Comparison of ENCODE assay signal across 9 mouse cellular contexts in the genomic region with DNA sequence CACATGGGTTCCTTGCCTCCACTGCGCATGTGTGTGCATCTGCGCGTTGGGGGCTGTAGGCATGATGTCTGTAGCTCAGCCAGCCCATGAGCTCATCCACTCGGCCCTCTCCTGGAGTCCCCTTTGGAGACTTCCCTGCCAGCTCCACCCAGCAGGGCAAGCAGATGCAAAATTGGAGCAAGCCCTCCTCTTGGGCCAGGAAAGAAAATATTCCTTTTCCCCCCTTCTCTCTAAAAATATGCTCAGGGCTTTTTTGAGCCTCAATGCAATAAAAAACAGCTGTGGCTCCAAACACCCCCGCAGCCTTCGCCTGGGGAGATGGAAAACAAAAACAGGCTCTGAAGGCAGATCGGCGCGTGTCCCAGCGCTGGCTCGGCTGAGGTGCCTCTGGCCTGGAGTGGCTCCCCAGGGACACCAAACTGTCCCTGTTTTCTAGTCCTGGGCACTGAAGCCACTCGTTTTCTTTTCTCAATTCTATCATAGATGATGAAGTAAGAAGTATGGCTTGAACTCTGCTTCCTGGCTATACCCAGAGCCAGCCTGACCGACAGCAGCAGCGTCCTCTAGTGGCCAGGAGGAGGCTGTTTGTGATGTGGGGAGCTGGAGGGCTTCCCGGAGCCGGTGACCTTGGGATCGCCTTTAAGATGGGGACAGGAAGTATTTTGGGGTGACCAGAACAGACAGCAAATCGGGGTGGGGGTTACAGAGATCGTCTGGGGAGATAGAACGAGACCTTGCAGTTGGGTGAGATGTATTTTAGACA.
DNase-seq lines count a peak whose midpoint lies in the region; ATAC-seq lines count a peak whose summit lies in the region.
"Had no signal": no experiment of that assay in that cellular context is flagged by ENCODE, and none has a peak within 500 bp of the region (broad histone marks: within the 10 kb centered on the region; RNA-seq: fewer than 3 reads in every experiment).

No protein-coding gene starts in this region.

- WGBS in limb, embryonic 13.5 days: 53% methylated on average over 20 of the region's 20 CpGs

- H3K27me3 ChIP-seq in limb, embryonic 13.5 days: no peaks in the 10 kb centered on the region

- H3K4me1 ChIP-seq in limb, embryonic 13.5 days: peaks cover 39% of the 10 kb centered on the region

- ATAC-seq in limb, embryonic 13.5 days (ENCODE audit: low FRiP score, low read depth): peak; percentile 62
- no peak for ATAC-seq in CD4-positive, CD25-positive, alpha-beta regulatory T cell, adult 4 months

- no peaks in the 10 kb centered on the region; the same call in 1 of the 2 replicates for H3K9me3 ChIP-seq in limb, embryonic 13.5 days

- H3K27ac ChIP-seq in limb, embryonic 13.5 days: peak overlapping the region; percentile 73; the same call in 1 of the 2 replicates

- 0 out of 2 replicates have a peak overlapping the region, but pooled peaks have one; percentile 3 for H3K4me2 ChIP-seq in limb, embryonic 13.5 days (replicated peaks)

- H3K36me3 ChIP-seq in limb, embryonic 13.5 days: no peaks in the 10 kb centered on the region

- H3K9ac ChIP-seq in limb, embryonic 13.5 days: no peak overlapping the region

- DNase-seq in layer of hippocampus, adult 8-10 months (ENCODE audit: low spot score in 2 of 2): peak; percentile 31 to 44
- no peak for DNase-seq in layer of hippocampus, postnatal 25 days (ENCODE audit: extremely low spot score in 1 of 2, low spot score in 1 of 2)
- DNase-seq in adrenal gland, postnatal 14 days: peak; percentile 71
- peak; percentile 36 to 59 for DNase-seq in frontal cortex, postnatal 36 days (ENCODE audit: low spot score in 2 of 2)
- DNase-seq in cerebellum, postnatal 10 days: no peak
- DNase-seq in Muller cell, postnatal 12 days (ENCODE audit: inconsistent ontology term): no peak

- H3K4me3 ChIP-seq in limb, embryonic 13.5 days: no peak overlapping the region
- H3K4me3 ChIP-seq: erythroblast, embryonic 14.5 days had no signal

Comparison
In these comparisons a context has a peak if more than half of its experiments do, and no peak if none do; other contexts are left out.
1. DNase-seq: peak in layer of hippocampus, adult 8-10 months (2 of 2), adrenal gland, postnatal 14 days (single experiment) and frontal cortex, postnatal 36 days (2 of 2); none in layer of hippocampus, postnatal 25 days (0 of 2), cerebellum, postnatal 10 days (0 of 2) and Muller cell, postnatal 12 days (single experiment).